Mouse (Mus musculus): ENCODE results near the gene Slc25a33.

- no peak for TF ChIP-seq CTCF (IDR thresholded peaks at IDR 0.05; ENCODE audit: extremely low read depth, insufficient read depth, low read length)
- TF ChIP-seq POLR2A (IDR thresholded peaks at IDR 0.05; ENCODE audit: extremely low read depth, insufficient read depth, low read length): no peak
Measured at GRCm38 (mm10) chr4:149739478-149739877, 34.6 kb downstream of the Slc25a33 start.
